Mouse (Mus musculus) intestine, postnatal 0 days (tissue): ENCODE data around the gene Kmt2a. TPM values are rescaled to one million over a fixed set of nuclear protein-coding genes. Genes with fewer than 3 reads are reported as not detected.

Source experiments
- ATAC-seq: fragments of 200-750 bp; cut with Nextera tagmentation; 2 replicates; pipeline ENCODE4 v1.8.0; 2017; ENCODE audit warnings: mild to moderate bottlenecking, moderate TSS enrichment, moderate library complexity
- H3K27ac ChIP-seq: fragments of 300-500 bp; sonication (generic); 2 replicates; pipeline ENCODE4 v1.5.1; 2014; ENCODE audit warnings: mild to moderate bottlenecking, low read depth, low read length, moderate library complexity
- H3K27me3 ChIP-seq: fragments of 300-500 bp; sonication (generic); replicated peaks from 2 replicates; pipeline ENCODE4 v1.6.1; 2014; ENCODE audit warnings: low read length, mixed read lengths; ENCODE audit not compliant: control insufficient read depth, insufficient read depth
- H3K36me3 ChIP-seq: fragments of 300-500 bp; sonication (generic); 2 replicates; pipeline ENCODE4 v1.6.1; 2014; ENCODE audit warnings: mild to moderate bottlenecking, moderate library complexity; ENCODE audit not compliant: control insufficient read depth, insufficient read depth
- H3K4me1 ChIP-seq: fragments of 300-500 bp; sonication (generic); replicated peaks from 2 replicates; pipeline ENCODE4 v1.6.1; 2014; ENCODE audit warnings: antibody characterized with exemption, low read length, mixed read lengths; ENCODE audit not compliant: control insufficient read depth, insufficient read depth
- H3K4me2 ChIP-seq: fragments of 300-500 bp; sonication (generic); replicated peaks from 2 replicates; pipeline ENCODE4 v1.6.1; 2014; ENCODE audit warnings: low read depth, mild to moderate bottlenecking, moderate library complexity
- H3K4me3 ChIP-seq: fragments of 300-500 bp; sonication (generic); 2 replicates; pipeline ENCODE4 v1.5.1; 2014; ENCODE audit warnings: low read depth, low read length
- H3K9ac ChIP-seq: fragments of 300-500 bp; sonication (generic); 2 replicates; pipeline ENCODE4 v1.6.1; 2014; ENCODE audit warnings: mild to moderate bottlenecking, low read depth, low read length
- H3K9me3 ChIP-seq: fragments of 300-500 bp; sonication (generic); 2 replicates; pipeline ENCODE4 v1.6.1; 2016; ENCODE audit warnings: mixed run types; ENCODE audit not compliant: control insufficient read depth
- CTCF ChIP-seq: sonication (generic); IDR thresholded peaks from 2 replicates; pipeline ENCODE4 v1.5.1; 2016; ENCODE audit warnings: low read depth, mild to moderate bottlenecking, control low read depth, antibody characterized with exemption, moderate library complexity
- WGBS: fragments of 180-500 bp; shearing (Covaris S2); extraction: QIAGEN DNeasy Blood & Tissue Kit; methylation state at CpG from one replicate; pipeline ENCODE4 v1.1.7; 2014; 5-methylcytosine and 5-hydroxymethylcytosine counted together
- polyA plus RNA-seq: library from polyadenylated mRNA; unstranded; fragments of >200 nt; fragmentation: Nextera tagmentation; extraction: Ambion mirVana; gene quantifications from 2 replicates; pipeline ENCODE4 v1.2.1, GENCODE M21; 2015

Gene Kmt2a
- polyA plus RNA-seq, 1 experiment from 2014 or later = 2.9 TPM

DNA sequence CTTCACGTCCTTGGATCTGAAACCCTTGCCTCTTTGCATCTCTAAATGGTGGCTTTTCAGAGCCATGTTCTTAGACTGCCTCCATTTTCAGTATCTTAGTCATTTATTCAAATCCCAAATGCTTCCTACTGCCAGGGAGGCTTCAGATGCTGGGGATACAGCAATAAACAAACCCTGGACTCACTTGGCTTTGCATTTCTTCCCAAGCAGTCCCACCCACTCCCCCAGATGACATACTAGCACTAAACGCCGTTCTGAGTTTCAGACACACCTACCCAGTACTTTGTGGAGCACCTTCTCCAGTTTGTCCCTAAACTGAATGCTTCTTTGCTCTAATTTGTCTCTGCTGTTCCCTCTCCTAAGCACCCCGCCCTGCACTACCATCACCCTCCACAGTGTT lies 15.9 kb upstream of the Kmt2a start:
- no peaks in the 10 kb centered on the region for H3K4me1 ChIP-seq
- no peak overlapping the region for H3K27ac ChIP-seq
- WGBS = 56% methylated on average over 4 of the region's 4 CpGs
- no peak for ATAC-seq
- TF ChIP-seq CTCF = no peak
- no peaks in the 10 kb centered on the region for H3K27me3 ChIP-seq
- no peak overlapping the region for H3K4me3 ChIP-seq
- no peak overlapping the region for H3K4me2 ChIP-seq
- no peaks in the 10 kb centered on the region for H3K9me3 ChIP-seq
- H3K36me3 ChIP-seq = no peaks in the 10 kb centered on the region
- H3K9ac ChIP-seq = no peak overlapping the region

DNA sequence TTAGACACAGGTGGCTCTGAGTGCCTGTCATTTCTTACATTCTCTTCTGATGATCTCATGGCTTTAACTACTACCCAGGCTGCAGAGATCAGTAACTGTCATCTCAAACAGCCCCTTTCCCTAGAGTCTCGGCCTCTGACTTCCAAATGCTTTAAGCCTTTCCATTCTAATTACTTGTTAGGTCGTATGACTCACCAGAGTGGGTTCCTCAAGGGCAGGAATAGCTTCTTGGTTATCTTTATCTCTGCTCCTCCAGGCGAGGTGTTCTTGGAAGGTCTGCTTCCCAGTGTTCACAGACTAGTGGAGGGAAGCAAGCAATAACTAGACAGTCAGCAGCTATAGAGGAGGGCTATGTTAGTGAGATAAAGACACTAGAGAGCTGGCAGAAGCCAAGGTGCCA lies 11.6 kb upstream of the Kmt2a start:
- WGBS = 39% methylated on average over 3 of the region's 3 CpGs
- no peak overlapping the region for H3K4me2 ChIP-seq
- no peaks in the 10 kb centered on the region for H3K4me1 ChIP-seq
- no peaks in the 10 kb centered on the region for H3K36me3 ChIP-seq
- no peak overlapping the region for H3K27ac ChIP-seq
- no peak overlapping the region for H3K9ac ChIP-seq
- no peaks in the 10 kb centered on the region for H3K27me3 ChIP-seq
- no peaks in the 10 kb centered on the region for H3K9me3 ChIP-seq
- no peak for TF ChIP-seq CTCF
- ATAC-seq = no peak
- H3K4me3 ChIP-seq = no peak overlapping the region

DNA sequence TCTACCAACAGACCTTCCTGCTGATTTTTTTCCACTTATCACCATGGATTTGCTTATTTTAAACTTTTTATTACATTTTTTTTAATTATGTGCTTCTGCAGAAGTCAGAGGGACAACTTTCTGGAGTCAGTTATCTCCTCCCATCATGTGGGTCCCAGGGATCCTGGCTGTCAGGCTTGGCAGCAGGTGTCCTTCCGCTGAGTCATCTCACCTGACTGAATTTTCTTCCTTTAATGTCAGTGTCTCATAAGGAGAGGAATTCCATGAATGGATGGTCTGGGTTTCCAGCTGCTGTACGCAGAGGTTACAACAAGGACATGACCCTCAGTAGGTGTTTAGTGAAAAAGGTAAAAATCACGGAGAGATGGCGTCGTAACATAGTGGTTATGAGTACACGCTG lies 10.1 kb upstream of the Kmt2a start:
- H3K27me3 ChIP-seq = no peaks in the 10 kb centered on the region
- H3K4me3 ChIP-seq = no peak overlapping the region
- 87% methylated on average over 6 of the region's 6 CpGs for whole genome bisulfite sequencing
- no peaks in the 10 kb centered on the region for H3K36me3 ChIP-seq
- no peaks in the 10 kb centered on the region for H3K9me3 ChIP-seq
- H3K27ac ChIP-seq = no peak overlapping the region
- no peak overlapping the region for H3K9ac ChIP-seq
- no peak overlapping the region for H3K4me2 ChIP-seq
- ATAC-seq = no peak
- no peak for TF ChIP-seq CTCF
- H3K4me1 ChIP-seq = no peaks in the 10 kb centered on the region

DNA sequence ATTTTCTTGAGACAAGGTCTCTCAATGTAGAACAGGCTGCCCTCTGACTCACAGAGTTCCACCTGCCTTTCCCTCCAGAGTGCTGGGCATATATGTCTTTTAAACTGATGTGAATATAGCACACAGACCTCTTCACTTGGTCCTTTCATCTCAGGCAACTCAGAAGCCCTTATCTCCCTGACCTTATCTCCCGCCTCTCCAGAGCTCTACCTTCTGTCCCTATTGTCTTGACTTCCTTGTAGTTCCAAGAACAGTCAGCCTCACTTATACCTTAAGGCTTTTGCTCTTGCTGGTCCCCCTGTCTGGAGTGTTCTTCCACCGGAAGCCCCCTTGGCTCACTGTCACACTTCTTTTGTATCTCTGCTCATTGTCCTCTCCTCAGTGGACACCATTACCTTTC lies 9.0 kb upstream of the Kmt2a start:
- H3K27me3 ChIP-seq = no peaks in the 10 kb centered on the region
- H3K4me3 ChIP-seq = no peak overlapping the region
- H3K4me2 ChIP-seq = no peak overlapping the region
- no peak overlapping the region for H3K27ac ChIP-seq
- no peak for ATAC-seq
- no peaks in the 10 kb centered on the region for H3K36me3 ChIP-seq
- H3K9ac ChIP-seq = no peak overlapping the region
- WGBS = 41% methylated on average over 2 of the region's 2 CpGs
- no peaks in the 10 kb centered on the region for H3K4me1 ChIP-seq
- H3K9me3 ChIP-seq = no peaks in the 10 kb centered on the region
- TF ChIP-seq CTCF = no peak

DNA sequence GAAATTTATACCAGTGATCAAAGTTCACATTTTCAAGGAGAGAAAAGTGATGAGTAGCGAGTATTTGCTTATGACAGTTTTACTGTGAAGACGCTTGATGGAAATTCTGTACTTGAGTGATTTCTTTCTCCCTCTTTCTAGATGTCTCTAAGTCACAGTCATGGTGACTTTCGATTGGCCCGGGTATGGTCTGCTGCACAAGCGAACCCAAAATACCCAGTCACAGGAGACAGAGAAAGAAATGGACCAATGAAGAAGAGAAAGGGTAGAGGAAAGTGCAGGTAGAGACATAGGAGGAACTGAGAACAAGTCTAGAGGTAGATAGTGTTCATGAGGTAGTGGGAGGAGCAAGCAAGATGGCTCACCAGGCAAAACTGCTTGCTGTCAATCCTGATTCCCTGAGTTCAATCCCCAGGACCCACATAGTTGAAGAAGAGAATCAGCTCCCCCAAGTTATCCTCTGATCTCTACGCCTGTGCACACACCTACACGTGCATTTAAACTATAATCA lies 7.1 kb upstream of the Kmt2a start:
- WGBS = 85% methylated on average over 7 of the region's 7 CpGs
- no peak for ATAC-seq
- no peak for TF ChIP-seq CTCF
- no peak overlapping the region for H3K4me3 ChIP-seq
- no peaks in the 10 kb centered on the region for H3K9me3 ChIP-seq
- 0 out of 2 replicates have a peak, but pooled peaks cover 2% of the 10 kb centered on the region for H3K4me1 ChIP-seq
- no peak overlapping the region for H3K4me2 ChIP-seq
- H3K27me3 ChIP-seq = 0 out of 2 replicates have a peak, but pooled peaks cover 2% of the 10 kb centered on the region
- H3K9ac ChIP-seq = no peak overlapping the region
- no peak overlapping the region for H3K27ac ChIP-seq
- H3K36me3 ChIP-seq = no peaks in the 10 kb centered on the region

DNA sequence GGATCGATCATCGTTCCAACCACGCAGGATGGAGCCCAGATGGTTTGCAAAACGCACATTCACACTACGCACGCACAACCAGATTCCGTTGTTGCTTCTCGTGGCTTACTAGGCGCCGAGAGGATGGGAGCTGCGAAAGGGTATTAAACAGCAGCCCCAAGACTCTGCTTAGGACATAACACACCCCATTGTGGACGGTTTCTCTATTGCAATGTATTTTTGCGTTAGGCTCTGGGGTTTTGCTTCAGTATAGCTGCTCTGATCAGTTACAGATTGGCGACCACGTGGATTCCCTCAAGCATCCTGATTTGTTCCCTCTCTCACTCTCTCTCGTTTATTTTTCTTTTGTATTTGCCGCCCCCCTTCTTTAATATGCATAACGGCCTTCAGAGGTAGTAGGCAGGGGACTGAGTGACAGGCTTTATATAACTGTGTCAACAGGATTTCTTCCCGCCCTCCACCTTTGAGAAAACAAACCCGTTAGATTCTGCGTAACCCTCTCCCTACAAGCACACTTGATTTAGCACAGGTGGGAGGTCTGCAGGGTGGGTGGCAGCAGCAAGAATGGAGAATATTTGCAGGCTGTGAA lies 2.0 kb upstream of the Kmt2a start:
- no peak for TF ChIP-seq CTCF
- no peak overlapping the region for H3K27ac ChIP-seq
- peak overlapping the region; percentile 88 for H3K4me3 ChIP-seq
- WGBS = 1% methylated on average over 21 of the region's 21 CpGs
- no peaks in the 10 kb centered on the region for H3K36me3 ChIP-seq
- no peak overlapping the region for H3K9ac ChIP-seq
- 0 out of 2 replicates have a peak, but pooled peaks cover 5% of the 10 kb centered on the region for H3K27me3 ChIP-seq
- H3K4me1 ChIP-seq = 0 out of 2 replicates have a peak, but pooled peaks cover 10% of the 10 kb centered on the region
- no peaks in the 10 kb centered on the region for H3K9me3 ChIP-seq
- ATAC-seq = no peak
- H3K4me2 ChIP-seq = peak overlapping the region; percentile 98
